Mouse (Mus musculus) erythroblast, embryonic 14.5 days (primary cell): ENCODE data around the gene Mas1.

Source experiments
- GATA1 ChIP-seq: IDR thresholded peaks from 2 replicates; pipeline ENCODE4 v1.6.1; 2012; ENCODE audit warnings: low read length, inconsistent platforms, mixed read lengths
- TAL1 ChIP-seq: IDR thresholded peaks from 3 replicates; pipeline ENCODE4 v1.6.1; 2012; ENCODE audit warnings: low read length, inconsistent platforms, mixed read lengths

- TF ChIP-seq GATA1 (no peak), TAL1 (no peak)
Measured at GRCm38 (mm10) chr17:12801861-12802540, 65.9 kb downstream of the Mas1 start.
